Mouse (Mus musculus) embryonic fibroblast, embryonic 13.5 days (primary cell): ENCODE measurements around the gene Nr5a2.

Experiments
- CTCF ChIP-seq: IDR thresholded peaks from 2 replicates; pipeline ENCODE4 v1.5.1; 2011; ENCODE audit warnings: mild to moderate bottlenecking, control low read depth, low read length, moderate library complexity, borderline replicate concordance; ENCODE audit not compliant: insufficient read depth
- POLR2A ChIP-seq: IDR thresholded peaks from 2 replicates; pipeline ENCODE4 v1.6.1; 2011; ENCODE audit warnings: low read depth, mild to moderate bottlenecking, control low read depth, low read length, moderate library complexity

DNA sequence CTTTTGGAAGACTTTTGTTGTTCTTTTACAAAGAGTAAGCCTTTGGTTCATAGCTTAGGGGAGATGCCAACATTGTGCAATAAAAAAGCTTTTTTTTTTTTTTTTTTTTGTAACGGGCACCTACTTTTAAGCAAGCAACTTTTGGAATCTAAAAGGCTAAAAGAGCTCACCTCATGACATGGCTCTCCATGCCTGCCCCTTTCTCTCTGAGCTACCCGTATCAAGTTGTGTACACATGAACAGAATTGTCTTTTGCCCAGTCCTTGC, 48.7 kb downstream of the Nr5a2 start:
- TF ChIP-seq CTCF (no peak), POLR2A (no peak)
